Mouse (Mus musculus) WW6 (cell line): ENCODE data around the gene Ogfod1.
A peak's percentile ranks its signal among the peaks of the same experiment; 100 is the strongest.
"Not testable (repeated sequence)": the region's sequence is repeated elsewhere in the genome, so short reads cannot be mapped to it uniquely, and the experiment has no call there.

Experiments used
- DNase-seq: peaks from one replicate; pipeline ENCODE4 v3.0.0-alpha.2; 2013; ENCODE audit warnings: low read depth, low spot score

Gene Ogfod1

GRCm38 (mm10) chr8:94036944-94037524 lies at the start of gene Ogfod1, which contains the start of gene Nudt21:
Gene Ogfod1 (plus strand): TSS chr8:94037198.
Gene Nudt21 (minus strand): TSS chr8:94037031.
- peak; percentile 97 for DNase-seq

GRCm38 (mm10) chr8:93989739-93990138 lies 47.3 kb upstream of the Ogfod1 start:
- no peak for DNase-seq

GRCm38 (mm10) chr8:93998961-93999360 lies 38.0 kb upstream of the Ogfod1 start:
- no peak for DNase-seq

- DNase-seq = no peak
These were observed 32.9 kb upstream of the Ogfod1 start for GRCm38 (mm10) chr8:94004139-94004538.

GRCm38 (mm10) chr8:94009243-94009845 lies 27.7 kb upstream of the Ogfod1 start:
- DNase-seq = no peak

DNA sequence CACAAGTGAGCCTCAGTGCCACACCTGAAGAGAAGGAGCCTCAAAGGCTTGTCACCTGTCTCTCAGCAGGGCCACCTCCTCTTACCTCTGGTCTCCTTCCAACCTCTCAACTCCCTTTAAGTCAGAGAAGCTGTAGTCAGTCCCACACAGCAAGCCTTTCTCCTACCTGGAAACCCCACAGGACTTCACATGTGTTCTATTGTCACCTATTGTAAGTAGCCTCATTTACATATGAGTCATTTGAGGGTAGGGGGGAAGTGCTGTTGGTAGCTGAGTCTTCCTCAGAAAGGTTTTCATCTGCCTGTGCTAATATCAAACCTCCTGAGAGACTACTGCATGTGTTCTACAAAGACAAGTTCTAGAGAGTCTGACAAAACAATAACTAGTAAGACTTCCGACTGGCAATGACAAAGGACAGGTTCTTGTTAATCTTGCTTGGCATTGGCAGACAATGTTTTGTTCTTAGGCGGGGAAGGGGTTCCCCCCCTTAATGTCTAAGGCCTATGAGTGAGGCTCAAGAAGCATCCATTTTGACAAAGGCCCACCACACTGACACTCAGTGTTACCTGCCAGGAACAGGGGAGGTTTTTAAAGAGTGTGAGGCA lies 26.8 kb upstream of the Ogfod1 start:
- DNase-seq = no peak

DNA sequence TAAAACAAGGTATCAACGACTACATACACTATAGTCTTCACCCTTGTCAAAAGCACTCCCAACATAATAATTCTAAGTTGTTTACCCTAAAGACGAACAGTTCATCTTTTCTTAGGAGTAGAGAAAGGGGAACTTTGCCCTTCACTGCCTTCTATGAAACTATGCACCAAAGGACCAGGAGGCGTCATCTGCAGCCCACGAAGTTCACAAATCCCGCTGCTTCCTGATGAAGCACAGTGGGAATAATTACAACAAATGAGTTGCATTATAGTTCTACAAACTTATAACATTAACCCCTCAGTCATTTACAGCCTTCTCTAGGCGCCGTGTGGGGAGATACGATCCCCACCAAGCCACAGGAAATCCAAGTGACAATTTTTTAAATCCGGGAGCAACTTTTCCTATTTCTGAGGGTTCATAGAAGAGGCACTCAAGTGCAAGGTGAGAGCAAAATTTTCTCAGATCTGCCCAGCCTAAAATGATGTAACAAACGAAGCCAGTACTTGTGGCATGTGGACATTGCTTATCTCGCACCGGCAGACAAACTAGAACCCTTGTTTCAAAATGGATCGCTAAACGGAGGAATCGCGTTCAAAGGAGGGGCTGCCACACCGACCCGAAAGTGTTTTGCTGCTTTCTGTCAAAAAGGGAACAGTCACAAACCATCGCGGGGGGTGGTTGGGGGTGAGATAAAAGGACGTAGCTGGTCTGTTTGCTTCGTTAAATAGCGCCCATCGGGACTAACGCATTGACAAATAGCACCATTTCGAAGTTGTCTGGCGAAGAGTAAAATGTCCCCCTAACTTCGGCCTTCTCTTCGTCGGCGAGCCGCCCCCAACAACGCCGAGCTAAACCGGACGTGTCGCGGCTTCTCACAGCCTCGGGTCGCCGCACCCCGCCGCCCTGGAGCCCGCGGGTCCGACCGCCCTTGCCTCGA lies 25.7 kb upstream of the Ogfod1 start:
- no peak for DNase-seq

DNA sequence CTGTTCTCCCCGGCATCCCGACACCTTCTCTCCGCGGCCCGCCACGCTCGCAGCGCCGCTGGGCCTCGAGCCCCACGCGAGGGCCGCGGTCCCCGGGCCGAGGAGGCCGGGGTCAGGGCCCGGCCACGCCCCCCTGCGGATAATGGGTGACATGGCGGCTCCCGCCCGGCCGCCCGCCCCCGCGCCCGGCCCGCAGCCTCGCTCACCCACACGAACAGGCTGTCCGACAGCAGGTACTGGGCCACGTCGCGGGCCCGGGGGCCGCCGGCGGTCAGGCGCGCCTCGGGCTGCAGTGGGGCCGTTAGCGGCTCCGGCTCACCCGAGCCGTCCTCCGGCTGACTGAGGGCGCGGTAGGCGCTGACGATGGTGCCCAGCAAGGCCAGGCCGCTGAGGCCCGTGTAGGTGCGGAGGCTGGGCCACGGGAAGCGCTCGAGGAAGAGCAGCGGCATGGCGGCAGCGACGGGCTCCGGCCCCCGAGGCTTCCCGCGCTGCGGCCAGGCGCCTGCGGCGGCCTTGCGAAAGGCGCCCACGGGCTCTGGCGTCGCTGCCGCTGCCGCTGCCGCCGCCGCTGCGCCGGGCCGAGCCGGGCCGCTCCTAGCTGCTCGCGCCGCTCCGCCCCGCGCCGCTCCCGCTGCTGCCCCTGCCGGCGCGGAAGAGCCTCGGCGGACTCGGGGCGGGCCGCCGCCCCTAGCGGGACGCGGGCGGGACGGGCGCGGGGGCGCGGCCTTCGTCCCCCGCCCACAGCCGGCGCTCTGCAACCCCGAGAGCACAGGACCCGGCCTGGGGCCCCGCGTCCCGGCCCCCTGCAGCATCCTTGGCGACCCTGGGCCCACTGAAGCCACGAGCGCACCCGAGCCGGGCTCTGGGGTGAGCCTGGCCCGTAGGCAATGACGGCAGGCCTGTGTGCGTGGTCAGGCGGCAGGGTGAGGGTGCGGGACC lies 24.7 kb upstream of the Ogfod1 start, which contains the start of gene Amfr:
Gene Amfr (minus strand): TSS at position 830 of the 939 bp plus-strand sequence.
- DNase-seq = peak; percentile 47

GRCm38 (mm10) chr8:94013026-94013612 lies 23.9 kb upstream of the Ogfod1 start:
- no peak for DNase-seq

DNA sequence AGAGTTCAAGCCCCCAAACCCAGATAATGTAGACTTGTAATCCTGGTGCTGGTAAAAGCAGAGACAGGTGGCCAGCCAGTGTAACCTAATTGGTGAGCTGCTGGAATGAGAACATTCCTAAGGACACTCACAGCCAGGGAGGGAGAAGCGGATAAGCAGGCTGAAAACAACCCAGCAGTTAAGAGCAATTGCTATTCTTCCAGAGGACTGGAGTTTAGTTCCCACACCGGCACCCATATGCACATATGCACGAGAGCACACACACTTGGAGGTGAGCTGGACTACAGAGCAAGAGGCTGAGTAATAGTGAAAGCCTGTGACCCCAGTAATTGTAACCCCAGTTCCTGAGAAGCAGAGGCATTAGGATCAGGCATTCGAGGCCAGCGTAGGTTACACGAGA lies 13.1 kb upstream of the Ogfod1 start:
- DNase-seq = no peak

DNA sequence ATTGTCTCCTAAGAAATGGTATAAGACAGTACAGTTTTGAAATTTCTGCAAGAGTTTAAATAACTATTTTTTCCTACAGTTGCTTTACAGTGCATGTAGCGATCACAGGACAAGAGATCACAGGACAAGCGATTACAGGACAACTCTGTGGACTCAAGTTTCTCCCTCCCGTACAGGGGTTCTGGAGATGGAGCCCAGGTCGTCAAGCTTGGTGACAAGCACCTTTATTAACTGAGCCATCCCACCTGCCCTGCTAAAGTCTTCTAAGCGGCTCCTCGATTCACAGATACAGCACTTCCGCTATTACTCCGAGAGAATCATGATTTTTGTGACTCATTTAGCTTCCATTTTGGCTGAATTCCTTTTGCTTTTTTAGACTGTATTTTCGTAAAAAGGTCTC lies 7.3 kb upstream of the Ogfod1 start:
- DNase-seq = no peak

- DNase-seq = no peak
These were observed 3.4 kb upstream of the Ogfod1 start for GRCm38 (mm10) chr8:94033601-94034000.

GRCm38 (mm10) chr8:94035200-94035599 lies 1.8 kb upstream of the Ogfod1 start:
- no peak for DNase-seq

- not testable (repeated sequence) for DNase-seq
These were observed 457 bp upstream of the Ogfod1 start for GRCm38 (mm10) chr8:94036541-94036940.

DNA sequence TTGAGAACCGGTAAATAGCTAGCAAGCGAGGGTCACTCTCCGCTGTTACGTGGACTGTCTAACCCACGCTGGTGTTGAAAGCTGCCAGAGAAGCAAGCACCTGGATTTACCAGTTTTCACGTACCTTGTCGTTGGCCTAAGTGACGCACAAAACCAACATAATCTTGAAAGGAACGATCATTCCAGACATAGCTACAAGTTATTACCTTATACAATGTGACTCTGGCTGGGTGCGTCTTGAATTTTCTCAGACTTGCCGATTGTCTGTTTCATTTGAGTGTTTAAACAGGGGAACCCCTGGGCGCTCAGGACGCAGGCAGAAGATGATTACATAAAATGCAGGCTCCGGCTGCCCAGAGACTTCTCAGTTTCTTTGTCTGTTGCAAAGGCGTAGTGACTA lies 808 bp downstream of the Ogfod1 start:
- no peak for DNase-seq

GRCm38 (mm10) chr8:94047845-94048244 lies 10.8 kb downstream of the Ogfod1 start:
- no peak for DNase-seq

DNA sequence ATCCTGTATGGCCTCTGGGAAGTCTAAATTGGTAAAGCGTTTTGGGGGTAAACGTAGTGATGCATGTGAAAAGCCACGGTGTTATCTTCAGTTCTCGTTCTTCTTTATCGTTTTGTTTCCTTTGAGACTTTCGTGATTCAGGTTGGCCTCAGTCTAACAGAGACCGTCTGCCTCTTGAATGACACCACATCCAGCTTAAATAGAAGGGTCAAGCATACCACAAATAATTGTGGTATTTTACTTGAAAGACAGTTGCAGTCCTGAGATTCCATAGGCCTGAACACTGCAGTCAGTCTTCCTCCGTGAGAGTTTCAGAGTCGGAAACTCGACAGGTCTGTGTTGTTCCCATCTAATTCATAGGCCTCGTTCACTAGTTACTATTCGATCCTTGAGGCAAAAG lies 15.7 kb downstream of the Ogfod1 start:
- DNase-seq = no peak

GRCm38 (mm10) chr8:94057157-94057854 lies 20.3 kb downstream of the Ogfod1 start:
- no peak for DNase-seq

GRCm38 (mm10) chr8:94066121-94066863 lies 29.3 kb downstream of the Ogfod1 start:
- no peak for DNase-seq
